Comparison of ENCODE assay signal across 15 mouse cellular contexts in the genomic region with DNA sequence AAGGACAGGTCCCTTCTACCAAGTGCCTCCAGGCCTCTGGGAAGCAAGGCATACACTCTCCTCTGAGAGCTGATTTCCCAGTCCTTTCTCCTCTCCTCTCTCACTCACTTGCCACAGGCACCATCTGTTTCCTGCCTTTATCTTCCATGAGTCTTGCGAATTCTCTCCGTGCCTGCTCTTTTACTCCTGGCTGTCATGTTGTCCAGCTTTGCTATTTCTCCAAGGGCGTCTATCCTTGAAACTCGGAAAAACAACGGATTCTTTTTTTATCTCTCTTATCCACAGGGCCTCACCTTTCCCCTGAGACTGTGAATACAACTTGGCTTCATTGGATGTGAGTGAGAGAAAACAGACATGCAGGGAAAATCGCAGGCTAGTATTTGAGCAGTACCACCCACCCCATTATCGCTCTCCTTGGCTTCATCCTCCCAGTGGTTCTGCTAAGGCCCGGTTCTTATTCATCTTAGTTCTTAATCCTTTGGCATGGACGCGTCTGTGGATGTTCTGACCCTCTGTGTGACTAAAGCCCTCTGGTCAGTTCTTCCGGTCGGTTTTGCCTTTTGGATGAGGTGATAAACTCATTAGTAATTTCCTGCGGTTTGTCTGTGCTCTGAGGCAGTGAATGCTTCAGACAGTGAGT.
DNase-seq lines count a peak whose midpoint lies in the region; ATAC-seq and TF ChIP-seq lines count a peak whose summit lies in the region.
"Had no signal": no experiment of that assay in that cellular context is flagged by ENCODE, and none has a peak within 500 bp of the region (broad histone marks: within the 10 kb centered on the region; RNA-seq: fewer than 3 reads in every experiment).

No protein-coding gene starts in this region.

- H3K4me1 ChIP-seq in testis, adult 2 months (ENCODE audit: control insufficient read depth, insufficient read depth, low read length): no peaks in the 10 kb centered on the region
- H3K4me1 ChIP-seq in heart, embryonic 16.5 days (ENCODE audit: control insufficient read depth, insufficient read depth, low read length): peaks cover 4% of the 10 kb centered on the region; the same call in 1 of the 2 replicates
- H3K4me1 ChIP-seq in liver, postnatal 0 days (ENCODE audit: insufficient read depth): no peaks in the 10 kb centered on the region
- no peaks in the 10 kb centered on the region for H3K4me1 ChIP-seq in forebrain, embryonic 10.5 days
- H3K4me1 ChIP-seq: hindbrain, embryonic 15.5 days had no signal

- H3K4me3 ChIP-seq in testis, adult 2 months (ENCODE audit: control insufficient read depth, low read depth, low read length): peak overlapping the region; percentile 75
- no peak overlapping the region for H3K4me3 ChIP-seq in heart, embryonic 16.5 days (ENCODE audit: low read length)
- no peak overlapping the region for H3K4me3 ChIP-seq in liver, postnatal 0 days (ENCODE audit: low read depth, low read length)
- H3K4me3 ChIP-seq in forebrain, embryonic 10.5 days: no peak overlapping the region
- H3K4me3 ChIP-seq: erythroblast, embryonic 14.5 days; hindbrain, embryonic 15.5 days; limb, embryonic 13.5 days had no signal

- H3K4me2 ChIP-seq in heart, embryonic 16.5 days (ENCODE audit: low read depth, low read length): no peak overlapping the region
- H3K4me2 ChIP-seq in liver, postnatal 0 days (ENCODE audit: low read depth, low read length): no peak overlapping the region
- H3K4me2 ChIP-seq: hindbrain, embryonic 15.5 days; limb, embryonic 13.5 days had no signal

- TF ChIP-seq POLR2A in testis, adult 2 months (IDR thresholded peaks at IDR 0.05; ENCODE audit: control insufficient read depth, low read depth, low read length): no peak

- no peaks in the 10 kb centered on the region for H3K36me3 ChIP-seq in testis, adult 2 months (ENCODE audit: control insufficient read depth, insufficient read depth, low read length)
- H3K36me3 ChIP-seq in heart, embryonic 16.5 days (ENCODE audit: control insufficient read depth, insufficient read depth): no peaks in the 10 kb centered on the region
- H3K36me3 ChIP-seq in liver, postnatal 0 days (replicated peaks; ENCODE audit: insufficient read depth, low read length): no peaks in the 10 kb centered on the region
- no peaks in the 10 kb centered on the region for H3K36me3 ChIP-seq in forebrain, embryonic 10.5 days (replicated peaks)
- H3K36me3 ChIP-seq: hindbrain, embryonic 15.5 days; limb, embryonic 13.5 days had no signal

- TF ChIP-seq EP300 in liver, postnatal 0 days (IDR thresholded peaks at IDR 0.05; ENCODE audit: low read depth): 0 out of 2 replicates have a peak, but pooled peaks have one; percentile 7

- 27% methylated on average over 13 of the region's 13 CpGs for WGBS in heart, embryonic 16.5 days
- WGBS in liver, postnatal 0 days (ENCODE audit: insufficient replicate concordance): 30% methylated on average over 13 of the region's 13 CpGs
- WGBS in forebrain, embryonic 10.5 days: 78% methylated on average over 13 of the region's 13 CpGs

- H3K9me3 ChIP-seq in heart, embryonic 16.5 days (replicated peaks; ENCODE audit: control insufficient read depth, low read length): no peaks in the 10 kb centered on the region
- H3K9me3 ChIP-seq in liver, postnatal 0 days (ENCODE audit: low read length): no peaks in the 10 kb centered on the region
- H3K9me3 ChIP-seq in forebrain, embryonic 10.5 days: no peaks in the 10 kb centered on the region
- H3K9me3 ChIP-seq: hindbrain, embryonic 15.5 days; limb, embryonic 13.5 days had no signal

- no peak overlapping the region for H3K9ac ChIP-seq in heart, embryonic 16.5 days (ENCODE audit: low read length)
- no peak overlapping the region for H3K9ac ChIP-seq in liver, postnatal 0 days (replicated peaks)
- H3K9ac ChIP-seq: hindbrain, embryonic 15.5 days; limb, embryonic 13.5 days had no signal

- peak; percentile 86 for ATAC-seq in frontal cortex, adult (ENCODE audit: low TSS enrichment)
- peak; percentile 81 for ATAC-seq in heart, embryonic 16.5 days (replicated peaks; ENCODE audit: extremely low read depth, insufficient read depth, low FRiP score)
- ATAC-seq in liver, postnatal 0 days: peak; percentile 40; the same call in 1 of the 2 replicates

- DNase-seq in frontal cortex, postnatal 25 days (ENCODE audit: low spot score in 2 of 2): no peak
- no peak for DNase-seq in testis, postnatal 14 days (ENCODE audit: low spot score)
- no peak for DNase-seq in liver, postnatal 0 days
- DNase-seq in layer of hippocampus, adult 8-10 months (ENCODE audit: low spot score in 2 of 2): no peak
- no peak for DNase-seq in forebrain, embryonic 10.5 days (ENCODE audit: extremely low spot score, low spot score)
- DNase-seq: adrenal gland, postnatal 36 days; B cell, adult 2 months; gastrocnemius, postnatal 25 days; kidney, adult 8-10 months had no signal

- TF ChIP-seq CTCF in testis, adult 2 months (IDR thresholded peaks at IDR 0.05; ENCODE audit: control insufficient read depth, insufficient read depth, insufficient replicate concordance, low read depth, low read length): no peak
- TF ChIP-seq CTCF in liver, postnatal 0 days (IDR thresholded peaks at IDR 0.05; ENCODE audit: low read depth): no peak

- peak overlapping the region; percentile 6; the same call in 1 of the 2 replicates for H3K27ac ChIP-seq in testis, adult 2 months (ENCODE audit: control insufficient read depth, insufficient read depth, low read depth, low read length)
- H3K27ac ChIP-seq in heart, embryonic 16.5 days (ENCODE audit: low read length): peak overlapping the region; percentile 43; the same call in 1 of the 2 replicates
- no peak overlapping the region for H3K27ac ChIP-seq in liver, postnatal 0 days (ENCODE audit: low read depth)
- no peak overlapping the region for H3K27ac ChIP-seq in forebrain, embryonic 10.5 days
- H3K27ac ChIP-seq: hindbrain, embryonic 15.5 days; limb, embryonic 13.5 days had no signal

- H3K27me3 ChIP-seq in testis, adult 2 months (ENCODE audit: control insufficient read depth, insufficient read depth, low read length): no peaks in the 10 kb centered on the region
- H3K27me3 ChIP-seq in heart, embryonic 16.5 days (ENCODE audit: control insufficient read depth, insufficient read depth, low read length): no peaks in the 10 kb centered on the region
- no peaks in the 10 kb centered on the region for H3K27me3 ChIP-seq in liver, postnatal 0 days (ENCODE audit: insufficient read depth, low read length)
- no peaks in the 10 kb centered on the region for H3K27me3 ChIP-seq in forebrain, embryonic 10.5 days (ENCODE audit: poor library complexity, severe bottlenecking)
- H3K27me3 ChIP-seq: hindbrain, embryonic 15.5 days; limb, embryonic 13.5 days had no signal

Comparison
In these comparisons a context has a peak if more than half of its experiments do, and no peak if none do; other contexts are left out.
1. H3K27ac ChIP-seq: peak in testis, adult 2 months (single experiment) and heart, embryonic 16.5 days (single experiment); none in liver, postnatal 0 days (single experiment) and forebrain, embryonic 10.5 days (single experiment).
2. Peak in every context shown above with its lines, with median percentiles within 50 percentile points of each other: ATAC-seq.